Mouse (Mus musculus): ENCODE results near the gene Smim20. TPM values are rescaled to one million over a fixed set of nuclear protein-coding genes. Genes with fewer than 3 reads are reported as not detected.

Smim20 gene
- total RNA-seq, 1 experiment from 2014 or later, result 60.2 TPM

- no peak for ATAC-seq (replicated peaks; ENCODE audit: low read depth, poor library complexity, severe bottlenecking)
These were observed 2.8 kb upstream of the Smim20 start for GRCm38 (mm10) chr5:53264061-53264460.

GRCm38 (mm10) chr5:53265740-53266139, 1.1 kb upstream of the Smim20 start:
- ATAC-seq (replicated peaks; ENCODE audit: low read depth, poor library complexity, severe bottlenecking), result no peak

- ATAC-seq (replicated peaks; ENCODE audit: low read depth, poor library complexity, severe bottlenecking), result no peak
These were observed 702 bp upstream of the Smim20 start for GRCm38 (mm10) chr5:53266181-53266580.

DNA sequence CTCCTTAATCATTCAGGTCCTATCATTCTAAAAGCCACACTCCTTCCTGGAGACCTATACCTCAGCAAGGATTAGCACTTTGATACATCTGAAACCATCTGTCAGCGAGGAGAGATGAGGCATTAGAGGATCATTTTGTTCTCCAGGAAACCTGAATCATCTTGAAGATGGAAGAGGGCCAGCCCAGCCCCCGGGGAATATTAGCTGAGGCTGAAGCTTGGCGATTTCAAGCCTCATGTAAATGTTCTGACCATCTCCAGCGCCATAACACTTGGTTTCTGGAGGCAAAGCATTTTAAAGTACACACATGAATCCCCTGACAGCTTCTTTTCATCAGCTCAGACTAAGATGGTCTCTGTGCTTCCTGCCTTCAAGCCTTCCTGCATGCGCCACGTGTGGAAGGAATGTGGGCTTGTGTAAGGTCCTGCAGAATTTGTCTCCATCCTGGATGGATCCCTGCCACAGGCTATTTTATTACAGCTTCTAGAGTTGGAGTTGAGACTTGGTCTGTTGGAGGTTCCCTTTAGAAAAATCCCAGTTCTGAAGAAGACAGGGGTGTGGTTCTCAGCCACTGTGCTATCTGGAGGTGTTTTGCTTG, 1.3 kb downstream of the Smim20 start:
- ATAC-seq (replicated peaks; ENCODE audit: low read depth, poor library complexity, severe bottlenecking), result no peak

- ATAC-seq (replicated peaks; ENCODE audit: low read depth, poor library complexity, severe bottlenecking), result no peak
These were observed 2.9 kb downstream of the Smim20 start for GRCm38 (mm10) chr5:53269799-53270198.

DNA sequence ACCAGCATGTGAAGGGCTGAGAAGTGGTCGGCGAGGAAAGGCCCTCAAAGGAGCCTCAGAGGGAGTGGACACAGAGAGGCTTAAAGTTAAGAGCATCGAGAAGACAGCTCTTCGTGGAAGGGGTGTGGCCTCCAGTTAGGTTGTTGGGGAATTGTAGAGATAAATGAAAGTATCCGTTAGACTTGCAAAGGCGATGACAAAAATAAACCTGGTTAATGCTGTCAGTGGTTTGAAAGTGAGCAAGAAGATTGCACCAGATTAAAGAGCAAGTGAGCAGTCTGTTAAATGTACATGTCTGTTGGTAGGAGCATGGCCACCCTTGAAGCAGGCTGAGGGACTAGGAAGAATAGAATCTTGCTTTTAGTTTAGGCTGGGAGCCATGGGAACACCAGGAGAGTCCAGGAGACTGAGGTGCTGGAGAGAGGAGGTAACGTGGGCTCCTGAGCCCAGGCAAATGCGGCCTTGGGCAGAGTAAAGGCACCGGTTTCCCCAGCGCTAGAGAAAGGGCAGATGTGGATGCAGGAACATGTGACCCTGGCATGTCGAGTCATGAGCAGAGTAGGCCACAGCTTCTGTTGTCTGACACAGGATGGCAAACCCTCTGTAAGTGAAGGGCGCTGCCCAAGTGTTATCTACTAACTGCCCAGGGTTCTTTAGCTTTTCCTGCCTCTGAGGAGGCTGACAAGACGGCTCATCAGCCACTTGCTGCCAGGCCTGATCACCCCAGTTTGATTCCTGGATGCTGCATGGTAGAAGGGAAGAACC, 4.2 kb downstream of the Smim20 start:
- ATAC-seq (replicated peaks; ENCODE audit: low read depth, poor library complexity, severe bottlenecking), result peak; percentile 8; the same call in 1 of the 2 replicates

GRCm38 (mm10) chr5:53272626-53273025, 5.7 kb downstream of the Smim20 start:
- no peak for ATAC-seq (replicated peaks; ENCODE audit: low read depth, poor library complexity, severe bottlenecking)

DNA sequence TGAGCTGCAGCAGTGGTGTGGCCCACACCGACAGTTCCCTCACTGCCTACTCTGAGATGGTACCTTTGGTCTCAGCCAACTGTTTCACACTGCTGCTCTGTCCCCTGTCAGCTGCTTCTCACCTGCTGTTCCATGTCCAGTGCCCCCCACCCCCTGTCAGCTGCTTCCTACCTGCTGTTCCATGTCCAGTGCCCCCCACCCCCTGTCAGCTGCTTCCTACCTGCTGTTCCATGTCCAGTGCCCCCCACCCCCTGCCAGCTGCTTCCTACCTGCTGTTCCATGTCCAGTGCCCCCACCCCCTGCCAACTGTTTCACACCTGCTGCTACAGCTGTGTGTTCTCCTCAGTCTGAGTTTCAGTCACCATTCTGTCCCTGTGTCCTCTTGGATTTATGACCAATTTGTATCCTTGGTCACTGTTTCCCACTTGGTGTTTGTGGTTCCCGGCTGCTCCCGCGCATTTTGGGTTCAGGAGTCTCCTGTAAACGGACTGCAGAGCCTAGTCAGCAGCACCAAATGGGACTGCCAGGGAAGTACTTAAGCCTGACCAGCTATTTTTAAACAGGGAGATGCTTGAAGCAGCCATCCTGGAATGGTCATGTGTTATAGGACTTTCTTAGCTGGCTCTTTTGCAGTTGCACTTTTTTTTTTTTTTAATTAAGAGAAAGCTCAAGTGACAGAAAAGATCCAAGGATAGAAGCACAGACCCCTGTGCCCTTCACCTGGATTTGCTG, 7.0 kb downstream of the Smim20 start:
- ATAC-seq (replicated peaks; ENCODE audit: low read depth, poor library complexity, severe bottlenecking), result no peak

DNA sequence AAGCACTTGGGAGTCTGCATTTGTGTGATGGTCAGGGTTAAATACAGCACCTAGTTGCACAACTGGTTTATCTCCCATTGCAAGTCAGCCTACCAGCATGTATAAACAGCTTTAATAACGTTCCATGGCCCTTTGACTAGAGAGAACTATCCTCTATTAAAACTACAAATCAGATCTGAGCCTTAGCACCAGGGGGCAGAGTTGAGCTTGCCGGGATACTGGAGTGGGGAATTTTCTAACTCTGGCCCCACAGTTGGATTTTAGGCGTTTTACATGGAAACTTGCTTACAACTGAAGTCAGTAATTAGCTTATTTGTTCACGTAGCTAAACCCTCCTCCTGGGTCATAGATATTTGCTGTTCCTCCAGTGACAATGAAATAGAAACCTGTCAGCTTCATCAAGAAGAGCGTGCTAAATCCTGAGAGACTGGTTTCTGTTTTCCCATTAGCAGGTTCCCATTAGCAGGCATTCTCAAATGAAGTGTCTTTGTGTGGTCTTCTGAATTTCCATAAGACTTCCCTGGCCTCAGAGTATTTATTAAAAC, 8.0 kb downstream of the Smim20 start:
- no peak for ATAC-seq (replicated peaks; ENCODE audit: low read depth, poor library complexity, severe bottlenecking)

GRCm38 (mm10) chr5:53275376-53275775, 8.5 kb downstream of the Smim20 start:
- ATAC-seq (replicated peaks; ENCODE audit: low read depth, poor library complexity, severe bottlenecking), result no peak

GRCm38 (mm10) chr5:53276470-53277022, 9.7 kb downstream of the Smim20 start:
- ATAC-seq (replicated peaks; ENCODE audit: low read depth, poor library complexity, severe bottlenecking), result no peak

GRCm38 (mm10) chr5:53277716-53278263, 10.9 kb downstream of the Smim20 start:
- no peak for ATAC-seq (replicated peaks; ENCODE audit: low read depth, poor library complexity, severe bottlenecking)

- peak; percentile 12; the same call in 1 of the 2 replicates for ATAC-seq (replicated peaks; ENCODE audit: low read depth, poor library complexity, severe bottlenecking)
These were observed 12.4 kb downstream of the Smim20 start for GRCm38 (mm10) chr5:53279216-53279813.

DNA sequence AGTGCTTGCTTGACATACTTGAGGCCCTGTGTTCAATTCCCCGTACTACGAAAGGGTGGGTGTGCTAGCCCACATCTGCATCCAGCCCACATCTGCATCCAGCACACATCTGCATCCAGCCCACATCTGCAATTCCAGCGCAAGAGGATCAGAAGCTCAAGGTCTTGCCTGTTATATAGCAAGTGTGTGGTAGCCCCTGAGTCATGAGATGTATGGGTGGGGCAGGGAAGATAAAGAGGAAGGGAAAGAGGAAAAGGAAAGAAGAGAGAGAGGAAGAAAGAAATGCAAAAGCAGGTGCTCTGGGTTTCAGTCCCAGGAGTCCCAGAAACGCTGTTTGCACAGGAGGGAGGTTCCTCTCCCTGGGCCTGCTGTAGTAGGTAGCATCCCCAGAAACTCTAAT, 15.6 kb downstream of the Smim20 start:
- peak; percentile 42 for ATAC-seq (replicated peaks; ENCODE audit: low read depth, poor library complexity, severe bottlenecking)

DNA sequence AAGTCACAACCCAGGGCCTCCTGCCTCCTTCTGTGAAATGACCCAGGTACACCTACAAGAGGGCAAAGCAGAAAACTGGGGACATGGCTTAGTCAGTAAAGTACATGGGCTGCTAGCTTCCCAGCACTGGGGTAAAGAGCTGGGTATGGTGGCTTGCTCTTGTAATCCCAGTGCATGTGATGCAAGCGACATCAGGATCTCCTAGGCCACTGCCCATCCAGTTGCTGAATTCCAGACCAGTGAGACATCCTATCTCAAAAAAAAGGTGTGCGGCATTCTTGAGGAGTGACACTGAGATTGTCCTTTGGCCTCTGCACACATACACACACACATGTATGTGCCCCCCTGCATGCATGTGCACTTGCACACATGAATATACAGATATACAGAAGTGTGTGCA, 19.5 kb downstream of the Smim20 start:
- no peak for ATAC-seq (replicated peaks; ENCODE audit: low read depth, poor library complexity, severe bottlenecking)

- ATAC-seq (replicated peaks; ENCODE audit: low read depth, poor library complexity, severe bottlenecking), result peak; percentile 58
These were observed 22.6 kb downstream of the Smim20 start for GRCm38 (mm10) chr5:53289438-53289837.

DNA sequence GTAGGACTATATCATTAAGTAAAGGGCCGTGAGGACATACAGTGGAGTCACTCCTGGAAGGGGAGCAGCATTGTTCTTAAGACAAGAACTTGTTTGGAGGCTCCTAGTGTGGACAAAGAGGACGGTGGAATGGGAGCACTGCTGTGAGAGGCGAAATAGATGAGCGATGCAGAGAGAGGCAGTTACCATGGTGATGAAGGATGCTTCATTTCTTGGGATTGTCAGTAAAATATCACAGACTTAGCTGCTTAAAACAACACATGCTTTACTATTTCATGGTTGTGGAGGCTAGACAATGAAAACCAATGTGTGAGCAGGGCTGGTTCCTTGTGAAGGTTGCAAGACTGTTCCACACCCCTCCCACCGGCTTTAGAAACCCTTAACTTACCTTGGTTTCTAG, 27.7 kb downstream of the Smim20 start:
- no peak for ATAC-seq (replicated peaks; ENCODE audit: low read depth, poor library complexity, severe bottlenecking)

GRCm38 (mm10) chr5:53296961-53297360, 30.1 kb downstream of the Smim20 start:
- ATAC-seq (replicated peaks; ENCODE audit: low read depth, poor library complexity, severe bottlenecking), result no peak

DNA sequence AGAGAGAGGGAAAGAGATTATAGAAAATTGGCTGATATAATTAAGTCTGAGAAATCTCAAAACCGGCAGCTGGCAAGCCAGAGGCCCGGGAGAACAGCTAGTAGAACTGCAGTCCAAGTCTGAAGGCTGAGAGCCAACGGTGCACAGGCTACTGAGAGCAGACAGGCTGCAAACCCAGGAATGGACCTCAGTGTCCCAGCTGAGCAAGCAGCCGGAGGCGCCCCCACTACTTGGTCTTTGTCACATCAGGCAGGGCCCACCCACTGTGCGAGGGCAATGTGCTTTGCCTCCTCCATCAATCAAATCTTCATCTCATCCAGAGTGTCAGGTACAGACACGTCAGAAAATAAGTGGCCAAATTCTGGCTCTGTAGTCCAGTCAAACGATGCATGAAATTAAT, 34.6 kb downstream of the Smim20 start:
- ATAC-seq (replicated peaks; ENCODE audit: low read depth, poor library complexity, severe bottlenecking), result no peak

Data from common myeloid progenitor, adult 5-6 weeks (primary cell).